Mouse (Mus musculus): ENCODE data around the gene Ppp1r26. TPM values are rescaled to one million over a fixed set of nuclear protein-coding genes. Genes with fewer than 3 reads are reported as not detected.
"Not testable (repeated sequence)": the region's sequence is repeated elsewhere in the genome, so short reads cannot be mapped to it uniquely, and the experiment has no call there.

The Ppp1r26 gene
- polyA plus RNA-seq, 1 experiment from 2014 or later, result 4.4 TPM

- not testable (repeated sequence) for ATAC-seq (ENCODE audit: insufficient read depth, low FRiP score, low read depth)
- 96% methylated on average over 8 of the region's 8 CpGs for WGBS
These were observed 25.4 kb downstream of the Ppp1r26 start for GRCm38 (mm10) chr2:28472011-28472410.

GRCm38 (mm10) chr2:28477993-28478392, 31.4 kb downstream of the Ppp1r26 start:
- not testable (repeated sequence) for H3K4me1 ChIP-seq; H3K36me3 ChIP-seq; H3K9ac ChIP-seq; H3K27me3 ChIP-seq (replicated peaks); H3K27ac ChIP-seq; H3K9me3 ChIP-seq; H3K4me2 ChIP-seq; H3K4me3 ChIP-seq (replicated peaks); ATAC-seq (ENCODE audit: insufficient read depth, low FRiP score, low read depth)
- WGBS, result 86% methylated on average over 5 of the region's 5 CpGs

More at GRCm38 (mm10) chr2:28472011-28472410, 25.4 kb downstream of the Ppp1r26 start:
- Histone ChIP-seq H3K4me1 (peaks cover 11% of the 10 kb centered on the region), H3K36me3 (peaks cover 37% of the 10 kb centered on the region)
- not testable (repeated sequence) for H3K4me2 ChIP-seq; H3K27me3 ChIP-seq (replicated peaks); H3K4me3 ChIP-seq (replicated peaks); H3K27ac ChIP-seq; H3K9me3 ChIP-seq; H3K9ac ChIP-seq

GRCm38 (mm10) chr2:28479208-28480204, 32.9 kb downstream of the Ppp1r26 start:
- 64% methylated on average over 20 of the region's 20 CpGs for WGBS
- peak overlapping the region; percentile 21; the same call in 1 of the 2 replicates for H3K4me3 ChIP-seq (replicated peaks)
- H3K4me1 ChIP-seq, result no peaks in the 10 kb centered on the region
- H3K9ac ChIP-seq, result no peak overlapping the region
- ATAC-seq (ENCODE audit: insufficient read depth, low FRiP score, low read depth), result peak; percentile 22; the same call in 1 of the 2 replicates
- H3K27ac ChIP-seq, result 0 out of 2 replicates have a peak overlapping the region, but pooled peaks have one; percentile 2
- H3K9me3 ChIP-seq, result no peaks in the 10 kb centered on the region
- H3K27me3 ChIP-seq (replicated peaks), result no peaks in the 10 kb centered on the region
- H3K4me2 ChIP-seq, result no peak overlapping the region
- H3K36me3 ChIP-seq, result no peaks in the 10 kb centered on the region

- Histone ChIP-seq H3K4me2 (no peak overlapping the region), H3K4me1 (no peaks in the 10 kb centered on the region), H3K36me3 (no peaks in the 10 kb centered on the region), H3K27me3 (replicated peaks) (no peaks in the 10 kb centered on the region), H3K9me3 (no peaks in the 10 kb centered on the region), H3K27ac (no peak overlapping the region), H3K4me3 (replicated peaks) (no peak overlapping the region), H3K9ac (no peak overlapping the region)
- 59% methylated on average over 2 of the region's 2 CpGs for WGBS
- ATAC-seq (ENCODE audit: insufficient read depth, low FRiP score, low read depth), result no peak
These were observed 37.3 kb downstream of the Ppp1r26 start for GRCm38 (mm10) chr2:28483861-28484260.

- no peaks in the 10 kb centered on the region for H3K36me3 ChIP-seq
- H3K4me2 ChIP-seq, result no peak overlapping the region
- H3K27ac ChIP-seq, result no peak overlapping the region
- 72% methylated on average over 2 of the region's 2 CpGs for WGBS
- H3K4me1 ChIP-seq, result peaks cover 14% of the 10 kb centered on the region
- no peak overlapping the region for H3K9ac ChIP-seq
- no peaks in the 10 kb centered on the region for H3K9me3 ChIP-seq
- ATAC-seq (ENCODE audit: insufficient read depth, low FRiP score, low read depth), result no peak
- no peak overlapping the region for H3K4me3 ChIP-seq (replicated peaks)
- H3K27me3 ChIP-seq (replicated peaks), result no peaks in the 10 kb centered on the region
These were observed 47.9 kb downstream of the Ppp1r26 start for GRCm38 (mm10) chr2:28494521-28494920.

- Histone ChIP-seq H3K4me1 (peaks cover 14% of the 10 kb centered on the region), H3K27me3 (replicated peaks) (no peaks in the 10 kb centered on the region), H3K4me2 (peak overlapping the region; percentile 10; the same call in 1 of the 2 replicates), H3K4me3 (replicated peaks) (no peak overlapping the region), H3K9me3 (no peaks in the 10 kb centered on the region), H3K9ac (no peak overlapping the region), H3K27ac (peak overlapping the region; percentile 73; the same call in 1 of the 2 replicates), H3K36me3 (no peaks in the 10 kb centered on the region)
- 66% methylated on average over 14 of the region's 14 CpGs for WGBS
- no peak for ATAC-seq (ENCODE audit: insufficient read depth, low FRiP score, low read depth)
These were observed 48.7 kb downstream of the Ppp1r26 start for GRCm38 (mm10) chr2:28495207-28495756.

- H3K9ac ChIP-seq, result no peak overlapping the region
- no peak overlapping the region for H3K4me3 ChIP-seq (replicated peaks)
- 78% methylated on average over 16 of the region's 16 CpGs for WGBS
- H3K9me3 ChIP-seq, result no peaks in the 10 kb centered on the region
- H3K4me2 ChIP-seq, result peak overlapping the region; percentile 10; the same call in 1 of the 2 replicates
- H3K27me3 ChIP-seq (replicated peaks), result no peaks in the 10 kb centered on the region
- no peak for ATAC-seq (ENCODE audit: insufficient read depth, low FRiP score, low read depth)
- peak overlapping the region; percentile 73 for H3K27ac ChIP-seq
- H3K4me1 ChIP-seq, result peaks cover 14% of the 10 kb centered on the region
- no peaks in the 10 kb centered on the region for H3K36me3 ChIP-seq
These were observed 49.4 kb downstream of the Ppp1r26 start for GRCm38 (mm10) chr2:28495801-28496595.

- 46% methylated on average over 5 of the region's 5 CpGs for WGBS
- Histone ChIP-seq H3K27me3 (replicated peaks) (no peaks in the 10 kb centered on the region), H3K9ac (no peak within 1 kb of the TSS), H3K4me2 (peak within 1 kb of the TSS; percentile 35), H3K27ac (peak within 1 kb of the TSS; percentile 73), H3K4me1 (peaks cover 14% of the 10 kb centered on the region), H3K4me3 (replicated peaks) (peak within 1 kb of the TSS; percentile 21; the same call in 1 of the 2 replicates), H3K36me3 (no peaks in the 10 kb centered on the region), H3K9me3 (no peaks in the 10 kb centered on the region)
- ATAC-seq (ENCODE audit: insufficient read depth, low FRiP score, low read depth), result no peak; the same call in 1 of the 2 replicates
These were observed 50.1 kb downstream of the Ppp1r26 start, which contains the start of gene Gbgt1 for GRCm38 (mm10) chr2:28496671-28497070. Gbgt1 (plus strand) TSS chr2:28496891.

- no peak for ATAC-seq (ENCODE audit: insufficient read depth, low FRiP score, low read depth)
- Histone ChIP-seq H3K27me3 (replicated peaks) (no peaks in the 10 kb centered on the region), H3K4me1 (peaks cover 14% of the 10 kb centered on the region), H3K27ac (no peak overlapping the region), H3K4me3 (replicated peaks) (no peak overlapping the region), H3K4me2 (no peak overlapping the region), H3K36me3 (no peaks in the 10 kb centered on the region), H3K9me3 (no peaks in the 10 kb centered on the region), H3K9ac (no peak overlapping the region)
- WGBS, result 81% methylated on average over 5 of the region's 5 CpGs
These were observed 51.0 kb downstream of the Ppp1r26 start for GRCm38 (mm10) chr2:28497561-28497960.

- H3K4me1 ChIP-seq, result peaks cover 14% of the 10 kb centered on the region
- no peak for ATAC-seq (ENCODE audit: insufficient read depth, low FRiP score, low read depth)
- H3K4me2 ChIP-seq, result no peak overlapping the region
- no peak overlapping the region for H3K9ac ChIP-seq
- no peaks in the 10 kb centered on the region for H3K36me3 ChIP-seq
- no peak overlapping the region for H3K27ac ChIP-seq
- no peaks in the 10 kb centered on the region for H3K9me3 ChIP-seq
- no peak overlapping the region for H3K4me3 ChIP-seq (replicated peaks)
- H3K27me3 ChIP-seq (replicated peaks), result no peaks in the 10 kb centered on the region
- 78% methylated on average over 4 of the region's 4 CpGs for WGBS
These were observed 51.8 kb downstream of the Ppp1r26 start for GRCm38 (mm10) chr2:28498431-28498830.

GRCm38 (mm10) chr2:28502987-28503386, 56.4 kb downstream of the Ppp1r26 start:
- Histone ChIP-seq H3K27ac (no peak overlapping the region), H3K4me3 (replicated peaks) (no peak overlapping the region)

More at GRCm38 (mm10) chr2:28502987-28503386, 56.4 kb downstream of the Ppp1r26 start:
- no peaks in the 10 kb centered on the region for H3K4me1 ChIP-seq
- H3K4me2 ChIP-seq, result no peak overlapping the region
- H3K9ac ChIP-seq, result no peak overlapping the region
- H3K36me3 ChIP-seq, result no peaks in the 10 kb centered on the region
- H3K9me3 ChIP-seq, result no peaks in the 10 kb centered on the region
- ATAC-seq (ENCODE audit: insufficient read depth, low FRiP score, low read depth), result no peak
- WGBS, result 79% methylated on average over 10 of the region's 10 CpGs
- H3K27me3 ChIP-seq (replicated peaks), result no peaks in the 10 kb centered on the region
